Mouse (Mus musculus) stomach, postnatal 0 days (tissue): Measurements from ENCODE around the gene Car14.

Experiments
- CTCF ChIP-seq: IDR thresholded peaks from 2 replicates; pipeline ENCODE4 v1.5.1; 2016; ENCODE audit warnings: antibody characterized with exemption, low read depth, mild to moderate bottlenecking, moderate library complexity
- EP300 ChIP-seq: optimal IDR thresholded peaks from 2 replicates; pipeline ENCODE3; 2016; ENCODE audit warnings: antibody characterized with exemption

- TF ChIP-seq CTCF (peak; percentile 61), EP300 (no peak)
These were observed 34.3 kb upstream of the Car14 start for GRCm38 (mm10) chr3:95938835-95939234.
